Mouse (Mus musculus) adrenal gland, adult (tissue): ENCODE results near the gene Cyb5b.
A peak's percentile ranks its signal among the peaks of the same experiment; 100 is the strongest.
"Not testable (repeated sequence)": the region's sequence is repeated elsewhere in the genome, so short reads cannot be mapped to it uniquely, and the experiment has no call there.

Experiments
- DNase-seq, 2 experiments: peaks; one replicate each; pipeline ENCODE4 v3.0.0; 2022 to 2023; ENCODE audit warnings: low spot score in 1 of 2; ENCODE audit not compliant: inconsistent age in 2 of 2

The Cyb5b gene

GRCm38 (mm10) chr8:107164251-107164773 is 13.9 kb downstream of the Cyb5b start:
- DNase-seq: peak in 1 of 2 experiments; percentile 59

DNA sequence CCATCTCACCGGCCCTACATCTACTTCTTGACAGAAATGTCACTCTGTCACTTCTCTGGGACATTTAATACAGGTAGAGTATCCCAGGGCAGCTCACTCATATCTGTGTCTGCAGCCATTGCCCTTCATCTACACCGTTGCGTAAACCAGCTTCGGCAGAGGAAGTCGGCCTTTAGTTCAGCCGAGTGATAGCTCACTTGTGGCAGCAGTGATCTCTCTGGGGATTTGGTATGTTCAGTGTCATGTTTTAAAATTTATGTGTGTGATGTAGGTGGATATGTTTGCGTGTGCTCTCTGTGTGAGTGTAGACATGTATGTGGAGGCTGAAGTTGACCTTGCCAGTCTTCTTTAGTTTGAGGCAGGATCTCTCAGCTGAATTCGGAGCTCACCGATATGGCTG is 15.3 kb downstream of the Cyb5b start:
- DNase-seq: peak in 1 of 2 experiments; percentile 63

DNA sequence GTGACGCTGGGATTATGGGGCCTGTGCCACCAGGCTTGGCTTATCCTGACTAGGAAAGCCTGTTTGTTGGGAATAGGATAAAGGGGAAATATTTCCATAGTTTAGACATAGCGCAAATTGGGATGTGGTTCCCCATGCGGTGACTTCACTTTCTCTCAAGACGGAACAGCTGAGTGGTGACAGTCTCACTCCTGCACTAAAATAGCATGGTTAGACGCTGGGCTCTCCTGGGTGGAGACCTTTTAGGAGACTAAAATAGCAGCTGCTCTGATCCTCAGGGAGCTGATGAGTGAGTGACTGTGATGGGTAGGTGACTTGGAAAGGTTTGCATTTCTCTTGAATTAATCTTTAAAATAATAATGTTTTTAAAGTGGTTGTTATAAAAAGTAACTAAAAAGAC is 17.4 kb downstream of the Cyb5b start:
- DNase-seq: peak in 1 of 2 experiments; percentile 47

- peak in 1 of 2 experiments; percentile 79 for DNase-seq
Observed at GRCm38 (mm10) chr8:107172152-107172551, 21.7 kb downstream of the Cyb5b start.

DNA sequence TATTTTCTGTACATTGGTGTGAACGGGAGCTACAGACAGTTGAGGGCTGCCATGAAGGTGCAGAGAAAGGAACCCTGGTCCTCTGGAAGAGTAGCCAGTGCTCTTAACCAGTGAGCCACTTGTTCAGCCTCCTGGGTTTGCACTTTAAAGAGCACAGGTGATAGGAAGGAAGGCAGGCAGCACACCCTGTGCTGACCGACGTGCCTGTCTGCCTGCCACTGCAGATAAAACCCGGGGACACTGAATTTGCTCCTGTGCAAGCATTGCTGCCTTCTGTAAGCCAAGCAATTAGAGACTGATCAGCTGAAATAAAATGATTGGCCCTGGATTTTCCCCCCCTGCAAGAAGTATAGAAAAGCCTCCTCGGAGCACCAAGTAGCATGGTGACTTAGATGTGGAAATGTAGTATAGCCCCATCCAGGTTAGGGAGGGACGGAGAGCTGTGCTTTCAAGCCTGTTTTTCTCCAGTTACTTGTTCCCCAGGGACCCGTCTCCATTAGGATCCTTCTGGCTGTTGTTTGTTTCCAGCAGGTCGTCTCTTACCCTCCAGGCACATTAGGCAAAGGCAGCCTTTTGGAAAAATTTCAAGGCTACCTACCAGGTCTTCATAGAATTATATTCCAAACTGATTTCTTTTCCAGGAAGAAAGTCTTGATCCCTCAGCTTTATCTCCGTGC is 22.7 kb downstream of the Cyb5b start:
- peak in 1 of 2 experiments; percentile 86 for DNase-seq

DNA sequence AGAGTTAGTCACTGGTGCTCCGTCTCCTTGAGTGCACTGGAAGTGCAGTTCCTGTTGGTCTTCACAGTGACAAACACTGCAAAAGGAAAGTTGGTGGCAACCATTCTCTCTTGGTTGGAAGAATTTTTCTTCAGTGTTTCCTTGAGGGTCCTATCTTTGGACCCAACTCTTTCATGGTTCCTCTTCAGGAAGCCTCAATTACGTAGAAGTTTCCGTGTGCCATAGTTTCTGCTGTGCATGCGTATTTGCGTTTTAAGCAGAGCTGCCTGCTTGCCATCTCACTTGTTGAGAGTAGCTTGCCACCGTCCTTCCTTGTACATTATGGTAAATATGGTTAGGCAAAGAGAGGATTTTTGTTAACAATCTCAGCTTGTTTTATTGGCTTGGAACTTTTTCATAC is 30.7 kb downstream of the Cyb5b start:
- peak in 1 of 2 experiments; percentile 66 for DNase-seq

GRCm38 (mm10) chr8:107184996-107185395 is 34.6 kb downstream of the Cyb5b start:
- no peak for DNase-seq

- DNase-seq: no peak
Observed at GRCm38 (mm10) chr8:107186659-107187390, 36.4 kb downstream of the Cyb5b start.

DNA sequence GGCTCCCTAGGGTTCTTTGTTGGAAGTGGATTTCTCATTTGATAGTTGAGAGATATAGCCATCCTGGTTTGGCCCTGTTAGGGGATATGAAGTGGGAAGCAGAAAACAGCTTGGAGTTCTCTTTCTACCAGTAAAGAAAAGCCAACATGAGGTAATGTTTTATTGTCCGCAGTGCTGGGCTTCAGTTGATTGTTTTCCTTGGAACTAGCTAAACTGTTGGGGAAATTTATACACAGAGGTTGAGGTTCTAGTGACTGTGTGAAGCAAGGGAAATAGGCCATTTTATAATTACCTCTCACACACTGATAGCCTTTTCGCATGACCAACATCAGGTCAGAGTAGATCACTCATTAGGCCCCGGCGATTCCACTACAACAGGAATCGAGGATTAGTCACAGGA is 37.2 kb downstream of the Cyb5b start:
- no peak for DNase-seq

- no peak for DNase-seq
Observed at GRCm38 (mm10) chr8:107192631-107193030, 42.2 kb downstream of the Cyb5b start.

DNA sequence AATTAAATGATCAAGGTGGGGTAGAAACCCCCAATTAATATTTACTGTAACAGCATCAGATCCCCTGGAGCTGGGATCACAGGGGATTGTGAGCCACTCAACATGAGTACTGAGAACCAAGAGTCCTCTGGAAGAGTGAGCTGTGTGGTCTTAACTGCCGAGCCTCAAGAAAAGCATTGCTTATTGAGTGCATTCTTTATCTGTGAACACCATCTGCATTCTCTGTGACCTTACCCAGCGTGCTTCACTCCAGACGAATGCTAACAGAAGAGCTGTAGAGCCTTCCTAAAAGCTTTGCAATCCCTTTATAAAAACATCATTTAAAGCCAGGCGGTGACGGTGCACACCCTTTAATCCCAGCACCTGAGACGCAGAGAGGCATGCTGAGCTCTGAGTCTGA is 42.9 kb downstream of the Cyb5b start:
- no peak for DNase-seq

DNA sequence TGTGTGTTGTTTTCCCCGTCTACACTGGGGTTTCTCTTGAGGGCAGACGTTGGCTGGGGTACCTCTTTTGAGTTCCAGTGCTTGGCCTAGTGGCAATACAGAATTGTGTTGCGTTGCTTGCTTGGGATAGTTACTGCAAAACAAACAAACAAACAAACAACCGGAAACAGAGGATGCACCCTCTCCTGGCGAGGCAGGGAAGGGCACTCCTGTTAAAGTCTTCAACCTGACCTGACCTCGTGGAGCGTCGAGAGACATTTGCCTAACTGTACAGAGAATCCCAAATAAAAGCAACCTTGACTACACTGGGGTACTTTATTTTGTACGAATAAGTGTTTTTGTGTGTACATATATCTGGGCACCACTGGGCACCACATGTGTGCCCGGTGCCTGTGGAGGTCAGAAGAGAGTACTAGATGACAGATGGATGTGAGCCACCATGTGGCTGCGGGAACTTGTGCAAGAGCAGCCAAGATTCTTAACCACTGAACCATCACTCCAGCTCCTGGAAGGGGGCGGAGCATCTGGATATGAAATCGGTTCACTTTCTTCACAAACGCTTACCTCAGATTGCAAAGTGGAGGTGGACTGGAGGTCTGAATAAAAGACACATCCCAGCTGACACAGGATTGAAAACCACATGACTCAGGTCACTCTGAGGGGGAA is 44.5 kb downstream of the Cyb5b start:
- peak in 1 of 2 experiments; percentile 58 for DNase-seq

- DNase-seq: peak; percentile 38 to 80
Observed at GRCm38 (mm10) chr8:107197901-107198826, 47.7 kb downstream of the Cyb5b start.

GRCm38 (mm10) chr8:107205164-107205563 is 54.7 kb downstream of the Cyb5b start:
- DNase-seq: no peak

DNA sequence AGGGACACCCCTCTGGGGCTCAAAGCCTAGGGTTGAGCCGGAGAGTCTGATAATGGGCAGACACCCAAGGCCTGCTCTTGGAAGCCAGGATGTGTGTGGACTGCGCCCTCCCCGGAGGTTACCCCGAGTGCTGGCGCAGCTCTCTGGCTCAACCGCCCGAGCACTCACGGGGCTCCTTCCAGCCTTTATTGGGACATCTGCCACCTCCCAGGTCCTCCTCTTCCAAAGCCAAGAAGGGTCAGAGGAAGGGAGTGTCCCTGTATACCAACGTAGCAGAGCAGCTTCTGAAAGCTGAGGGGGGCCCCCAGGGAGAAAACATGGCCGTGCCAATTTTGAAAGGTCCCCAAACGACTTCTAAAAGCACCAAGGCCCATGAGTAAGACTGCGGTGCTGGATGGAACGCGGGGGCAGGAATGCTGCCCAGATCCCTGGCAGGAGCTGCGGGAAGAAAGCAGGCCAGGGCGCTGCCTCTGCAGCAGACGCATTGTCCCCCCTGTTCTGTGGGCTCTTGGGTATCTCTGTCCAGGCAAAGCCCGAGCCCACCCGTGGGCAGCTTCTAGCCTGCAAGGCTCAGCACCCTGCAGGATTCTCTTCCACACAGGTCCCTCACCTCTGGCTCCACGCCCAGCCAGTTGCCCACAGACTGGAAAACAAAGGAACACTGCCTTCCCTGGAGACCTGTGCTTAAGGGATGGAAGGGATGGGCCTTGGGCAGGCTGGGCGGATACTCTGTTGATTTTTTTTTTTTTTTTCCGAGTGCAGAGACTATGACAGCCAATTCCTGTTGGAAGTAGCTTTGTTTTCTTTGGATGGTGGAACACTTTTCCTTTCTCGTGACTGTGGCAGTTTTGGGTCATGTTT is 55.5 kb downstream of the Cyb5b start:
- DNase-seq: peak; percentile 85 to 90

DNA sequence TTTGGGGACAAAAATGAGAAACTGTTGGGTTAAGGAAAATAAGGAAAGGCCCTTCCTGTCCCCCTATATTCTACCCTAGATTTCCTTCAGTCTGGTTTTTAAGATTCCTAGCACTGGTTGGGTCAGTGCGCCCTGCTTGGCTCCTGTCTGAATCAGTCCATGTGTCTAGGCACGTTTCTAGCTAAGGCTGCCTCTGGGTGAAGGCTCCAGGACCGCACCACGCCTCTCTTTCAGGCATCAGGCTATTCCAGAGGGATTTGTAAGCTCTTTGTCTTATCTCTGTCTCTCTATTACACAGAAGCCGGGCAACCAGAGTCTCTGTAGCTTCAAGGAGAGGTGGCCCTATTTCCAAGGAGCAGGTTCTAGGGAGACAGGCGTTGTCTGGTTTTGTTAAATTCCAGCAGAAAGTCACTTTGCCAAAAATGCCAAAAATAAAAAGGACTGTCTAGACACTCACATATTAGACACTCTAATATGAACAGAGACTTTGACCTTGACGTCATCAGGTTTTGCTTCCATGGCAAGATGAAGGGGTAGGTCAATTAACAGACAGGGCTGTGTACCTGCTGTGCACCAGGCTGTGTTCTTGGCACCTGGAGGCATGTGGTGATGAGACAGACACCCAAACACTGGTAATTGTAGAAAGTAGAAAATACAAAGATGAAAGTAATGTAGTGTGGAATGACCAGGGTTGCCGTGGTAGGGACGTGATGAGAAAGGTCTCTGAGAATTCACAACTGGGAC is 56.5 kb downstream of the Cyb5b start:
- DNase-seq: peak in 1 of 2 experiments; percentile 64

GRCm38 (mm10) chr8:107209185-107209584 is 58.7 kb downstream of the Cyb5b start:
- peak; percentile 69 to 87 for DNase-seq

GRCm38 (mm10) chr8:107212006-107212405 is 61.6 kb downstream of the Cyb5b start:
- DNase-seq: no peak

DNA sequence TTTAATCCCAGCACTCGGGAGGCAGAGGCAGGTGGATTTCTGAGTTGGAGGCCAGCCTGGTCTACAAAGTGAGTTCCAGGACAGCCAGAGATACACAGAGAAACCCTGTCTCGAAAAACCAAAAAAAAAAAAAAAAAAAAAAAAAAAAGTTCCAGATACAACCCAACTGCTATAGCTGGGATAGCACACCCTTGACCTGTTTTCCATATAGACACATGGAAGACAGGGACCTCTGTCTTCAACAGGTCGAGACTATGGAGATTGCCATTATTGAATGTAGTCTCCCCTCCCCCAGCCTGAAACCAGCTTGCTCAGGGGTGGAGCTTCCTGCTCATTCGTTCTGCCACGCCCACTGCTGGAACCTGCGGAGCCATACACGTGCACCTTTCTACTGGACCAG is 66.8 kb downstream of the Cyb5b start:
- DNase-seq: not testable (repeated sequence)
